ENCODE assay signal across 18 mouse cellular contexts in genomic region chr10:8749537-8749936, GRCm38 (mm10).
DNase-seq lines count a peak whose midpoint lies in the region; ATAC-seq lines count a peak whose summit lies in the region.
"Had no signal": no experiment of that assay in that cellular context is flagged by ENCODE, and none has a peak within 500 bp of the region (broad histone marks: within the 10 kb centered on the region; RNA-seq: fewer than 3 reads in every experiment).

No protein-coding gene starts in this region.

- peak; percentile 28 to 37 for DNase-seq in cerebellum, postnatal 14 days
- DNase-seq in cerebellum, adult 9-10 months, result no peak
- DNase-seq in hindbrain, embryonic 11.5 days (ENCODE audit: low spot score), result no peak
- DNase-seq in neural tube, embryonic 10.5 days (ENCODE audit: extremely low spot score, low spot score), result no peak
- DNase-seq: adrenal gland, postnatal 14 days; cerebellum, adult 9-11 months; heart, postnatal 4 days; kidney, adult 11 months; kidney, postnatal 25 days; liver, postnatal 0 days; thymus, postnatal 4 days had no signal

- H3K4me3 ChIP-seq in hindbrain, embryonic 16.5 days (ENCODE audit: low read length), result no peak overlapping the region
- no peak overlapping the region for H3K4me3 ChIP-seq in hindbrain, embryonic 11.5 days (ENCODE audit: low read depth, low read length)
- no peak overlapping the region for H3K4me3 ChIP-seq in neural tube, embryonic 13.5 days
- no peak overlapping the region for H3K4me3 ChIP-seq in neural tube, embryonic 15.5 days (replicated peaks)
- no peak overlapping the region for H3K4me3 ChIP-seq in kidney, embryonic 15.5 days (replicated peaks)
- H3K4me3 ChIP-seq: limb, embryonic 15.5 days had no signal

- no peak overlapping the region for H3K9ac ChIP-seq in hindbrain, embryonic 16.5 days (ENCODE audit: low read depth, low read length)
- H3K9ac ChIP-seq in hindbrain, embryonic 11.5 days (ENCODE audit: low read depth, low read length), result no peak overlapping the region
- H3K9ac ChIP-seq in neural tube, embryonic 13.5 days, result no peak overlapping the region
- no peak overlapping the region for H3K9ac ChIP-seq in neural tube, embryonic 15.5 days (replicated peaks)
- H3K9ac ChIP-seq in kidney, embryonic 15.5 days, result no peak overlapping the region
- H3K9ac ChIP-seq: limb, embryonic 15.5 days; liver, postnatal 0 days had no signal

- H3K9me3 ChIP-seq in hindbrain, embryonic 16.5 days (ENCODE audit: control insufficient read depth, low read length), result no peaks in the 10 kb centered on the region
- no peaks in the 10 kb centered on the region for H3K9me3 ChIP-seq in hindbrain, embryonic 11.5 days (ENCODE audit: control insufficient read depth, low read length)
- no peaks in the 10 kb centered on the region for H3K9me3 ChIP-seq in neural tube, embryonic 13.5 days
- H3K9me3 ChIP-seq in neural tube, embryonic 15.5 days (replicated peaks), result no peaks in the 10 kb centered on the region
- H3K9me3 ChIP-seq in kidney, embryonic 15.5 days (replicated peaks), result no peaks in the 10 kb centered on the region
- H3K9me3 ChIP-seq: limb, embryonic 15.5 days had no signal

- H3K27me3 ChIP-seq in hindbrain, embryonic 16.5 days (replicated peaks; ENCODE audit: control insufficient read depth, insufficient read depth, low read length), result no peaks in the 10 kb centered on the region
- H3K27me3 ChIP-seq in hindbrain, embryonic 11.5 days (ENCODE audit: control insufficient read depth, insufficient read depth, low read length), result no peaks in the 10 kb centered on the region
- H3K27me3 ChIP-seq in neural tube, embryonic 13.5 days, result no peaks in the 10 kb centered on the region
- H3K27me3 ChIP-seq in neural tube, embryonic 15.5 days (replicated peaks), result no peaks in the 10 kb centered on the region
- H3K27me3 ChIP-seq in kidney, embryonic 15.5 days, result no peaks in the 10 kb centered on the region
- H3K27me3 ChIP-seq: CH12.LX; limb, embryonic 15.5 days had no signal

- 48% methylated on average over 11 of the region's 11 CpGs for WGBS in hindbrain, embryonic 16.5 days
- WGBS in hindbrain, embryonic 11.5 days, result 74% methylated on average over 11 of the region's 11 CpGs
- WGBS in neural tube, embryonic 13.5 days, result 47% methylated on average over 11 of the region's 11 CpGs
- 48% methylated on average over 11 of the region's 11 CpGs for WGBS in neural tube, embryonic 15.5 days
- 87% methylated on average over 11 of the region's 11 CpGs for WGBS in kidney, embryonic 15.5 days

- H3K36me3 ChIP-seq in hindbrain, embryonic 16.5 days (ENCODE audit: control insufficient read depth, insufficient read depth, low read length), result no peaks in the 10 kb centered on the region
- no peaks in the 10 kb centered on the region for H3K36me3 ChIP-seq in hindbrain, embryonic 11.5 days (ENCODE audit: control insufficient read depth, insufficient read depth, low read length)
- H3K36me3 ChIP-seq in neural tube, embryonic 13.5 days, result peaks cover 23% of the 10 kb centered on the region
- no peaks in the 10 kb centered on the region for H3K36me3 ChIP-seq in neural tube, embryonic 15.5 days
- peaks cover 61% of the 10 kb centered on the region for H3K36me3 ChIP-seq in kidney, embryonic 15.5 days

- H3K4me1 ChIP-seq in hindbrain, embryonic 16.5 days (ENCODE audit: control insufficient read depth, insufficient read depth, low read depth, low read length), result peaks cover 3% of the 10 kb centered on the region; the same call in 1 of the 2 replicates
- no peaks in the 10 kb centered on the region for H3K4me1 ChIP-seq in hindbrain, embryonic 11.5 days (replicated peaks; ENCODE audit: control insufficient read depth, insufficient read depth, low read length)
- H3K4me1 ChIP-seq in neural tube, embryonic 13.5 days (replicated peaks), result peaks cover 40% of the 10 kb centered on the region
- peaks cover 16% of the 10 kb centered on the region for H3K4me1 ChIP-seq in neural tube, embryonic 15.5 days
- peaks cover 16% of the 10 kb centered on the region; the same call in 1 of the 2 replicates for H3K4me1 ChIP-seq in kidney, embryonic 15.5 days

- no peak overlapping the region for H3K4me2 ChIP-seq in hindbrain, embryonic 16.5 days (ENCODE audit: low read length)
- no peak overlapping the region for H3K4me2 ChIP-seq in hindbrain, embryonic 11.5 days (replicated peaks; ENCODE audit: low read depth, low read length)
- no peak overlapping the region for H3K4me2 ChIP-seq in neural tube, embryonic 13.5 days
- no peak overlapping the region for H3K4me2 ChIP-seq in neural tube, embryonic 15.5 days
- H3K4me2 ChIP-seq in kidney, embryonic 15.5 days, result no peak overlapping the region
- H3K4me2 ChIP-seq: heart, embryonic 11.5 days; limb, embryonic 15.5 days had no signal

- peak overlapping the region; percentile 36; the same call in 1 of the 2 replicates for H3K27ac ChIP-seq in hindbrain, embryonic 16.5 days (ENCODE audit: low read depth, low read length)
- H3K27ac ChIP-seq in hindbrain, embryonic 11.5 days (ENCODE audit: low read depth, low read length), result no peak overlapping the region
- H3K27ac ChIP-seq in neural tube, embryonic 13.5 days (replicated peaks), result no peak overlapping the region
- no peak overlapping the region for H3K27ac ChIP-seq in neural tube, embryonic 15.5 days (replicated peaks)
- H3K27ac ChIP-seq in kidney, embryonic 15.5 days, result no peak overlapping the region
- H3K27ac ChIP-seq: limb, embryonic 15.5 days had no signal

- ATAC-seq in hindbrain, embryonic 16.5 days, result peak; percentile 78
- no peak for ATAC-seq in hindbrain, embryonic 11.5 days (ENCODE audit: low FRiP score)
- ATAC-seq in neural tube, embryonic 13.5 days (ENCODE audit: low read depth), result peak; percentile 62; the same call in 1 of the 2 replicates
- ATAC-seq in neural tube, embryonic 15.5 days (ENCODE audit: low FRiP score), result peak; percentile 51; the same call in 1 of the 2 replicates
- no peak for ATAC-seq in kidney, embryonic 15.5 days (replicated peaks; ENCODE audit: low FRiP score)
- ATAC-seq: liver, postnatal 0 days had no signal

Comparison
In these comparisons a context has a peak if more than half of its experiments do, and no peak if none do; other contexts are left out.
1. DNase-seq: peak in cerebellum, postnatal 14 days (2 of 2); none in cerebellum, adult 9-10 months (single experiment), hindbrain, embryonic 11.5 days (single experiment) and neural tube, embryonic 10.5 days (single experiment).
2. ATAC-seq: peak in hindbrain, embryonic 16.5 days (single experiment), neural tube, embryonic 13.5 days (single experiment) and neural tube, embryonic 15.5 days (single experiment); none in hindbrain, embryonic 11.5 days (single experiment) and kidney, embryonic 15.5 days (single experiment).